Mouse (Mus musculus): ENCODE measurements at regions not wholly inside any gene's neighbourhood (a gene's known extent, or its start where the extent isn't known, plus 50 kb on each side); places are given as distances from the start of the nearest gene placed in this dataset.
"Not testable (repeated sequence)": the region's sequence is repeated elsewhere in the genome, so short reads cannot be mapped to it uniquely, and the experiment has no call there.

DNA sequence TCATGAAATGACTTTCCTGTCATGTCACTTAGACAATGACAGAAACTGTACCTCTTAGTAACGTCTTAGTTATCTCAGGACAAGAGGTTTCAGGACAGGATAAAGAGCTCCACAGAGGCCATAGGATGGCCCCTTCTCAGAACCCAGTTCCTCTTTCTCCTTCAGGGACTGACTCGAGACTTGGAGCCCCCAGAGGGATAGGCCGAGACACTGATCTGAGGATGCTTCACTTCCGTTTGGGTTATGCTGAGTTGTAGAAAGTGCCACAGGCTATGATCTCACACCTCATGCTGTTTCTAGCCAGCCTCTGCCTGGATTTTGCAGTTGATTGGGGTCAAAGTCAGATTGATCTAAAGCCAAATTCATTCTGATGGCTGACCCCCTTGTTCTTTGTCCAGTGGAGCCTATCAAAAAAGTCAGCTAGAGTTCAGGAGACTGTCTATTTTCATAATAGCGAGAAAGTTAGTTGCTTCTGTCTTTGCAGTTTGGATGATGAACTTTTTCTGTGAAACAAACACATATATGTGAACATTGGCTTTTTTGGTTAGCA is 70.7 kb downstream of the Sult3a2 start:
- no peaks in the 10 kb centered on the region for H3K79me2 ChIP-seq (ENCODE audit: control insufficient read depth, insufficient read depth, low read length)
- WGBS, result 71% methylated on average over 5 of the region's 5 CpGs
- H3K9ac ChIP-seq (ENCODE audit: low read depth, low read length), result no peak overlapping the region
- no peak for TF ChIP-seq POLR2A (IDR thresholded peaks at IDR 0.05; ENCODE audit: extremely low read depth, insufficient read depth, low read length)
- TF ChIP-seq CTCF (IDR thresholded peaks at IDR 0.05; ENCODE audit: low read depth, low read length), result no peak
- no peak for DNase-seq (ENCODE audit: extremely low read depth, low read depth, low spot score)
- no peak overlapping the region for H3K4me3 ChIP-seq (ENCODE audit: insufficient read depth, low read depth, low read length)
- H3K27ac ChIP-seq (replicated peaks; ENCODE audit: insufficient read depth, low read depth, low read length), result no peak overlapping the region
- no peaks in the 10 kb centered on the region for H3K4me1 ChIP-seq (ENCODE audit: control insufficient read depth, insufficient read depth, low read length)
- no peaks in the 10 kb centered on the region for H3K27me3 ChIP-seq (ENCODE audit: control insufficient read depth, insufficient read depth, low read length)
- H3K36me3 ChIP-seq (ENCODE audit: control insufficient read depth, insufficient read depth, low read length), result no peaks in the 10 kb centered on the region

GRCm38 (mm10) chr10:33708656-33709055 is 77.8 kb downstream of the Sult3a2 start:
- not testable (repeated sequence) for H3K27ac ChIP-seq (replicated peaks; ENCODE audit: insufficient read depth, low read depth, low read length); H3K79me2 ChIP-seq (ENCODE audit: control insufficient read depth, insufficient read depth, low read length); H3K4me3 ChIP-seq (ENCODE audit: insufficient read depth, low read depth, low read length); DNase-seq (ENCODE audit: extremely low read depth, low read depth, low spot score); H3K36me3 ChIP-seq (ENCODE audit: control insufficient read depth, insufficient read depth, low read length); H3K27me3 ChIP-seq (ENCODE audit: control insufficient read depth, insufficient read depth, low read length); H3K4me1 ChIP-seq (ENCODE audit: control insufficient read depth, insufficient read depth, low read length); H3K9ac ChIP-seq (ENCODE audit: low read depth, low read length)
- 71% methylated on average over 3 of the region's 3 CpGs for WGBS

GRCm38 (mm10) chr10:33704245-33704644 is 79.7 kb upstream of the Clvs2 start:
- DNase-seq (ENCODE audit: extremely low read depth, low read depth, low spot score), result not testable (repeated sequence)

GRCm38 (mm10) chr10:33703420-33703819 is 78.9 kb upstream of the Clvs2 start:
- peak; percentile 51 for DNase-seq (ENCODE audit: extremely low read depth, low read depth, low spot score)
- TF ChIP-seq POLR2A (IDR thresholded peaks at IDR 0.05; ENCODE audit: extremely low read depth, insufficient read depth, low read length) (no peak), CTCF (IDR thresholded peaks at IDR 0.05; ENCODE audit: low read depth, low read length) (peak; percentile 26; the same call in 1 of the 2 replicates)

More at GRCm38 (mm10) chr10:33704245-33704644, 79.7 kb upstream of the Clvs2 start:
- not testable (repeated sequence) for H3K36me3 ChIP-seq (ENCODE audit: control insufficient read depth, insufficient read depth, low read length); H3K4me1 ChIP-seq (ENCODE audit: control insufficient read depth, insufficient read depth, low read length); H3K27ac ChIP-seq (replicated peaks; ENCODE audit: insufficient read depth, low read depth, low read length); H3K4me3 ChIP-seq (ENCODE audit: insufficient read depth, low read depth, low read length); H3K9ac ChIP-seq (ENCODE audit: low read depth, low read length); H3K79me2 ChIP-seq (ENCODE audit: control insufficient read depth, insufficient read depth, low read length); H3K27me3 ChIP-seq (ENCODE audit: control insufficient read depth, insufficient read depth, low read length)
- 70% methylated on average over 3 of the region's 3 CpGs for WGBS

More at GRCm38 (mm10) chr10:33703420-33703819, 78.9 kb upstream of the Clvs2 start:
- Histone ChIP-seq H3K27me3 (ENCODE audit: control insufficient read depth, insufficient read depth, low read length) (no peaks in the 10 kb centered on the region), H3K79me2 (ENCODE audit: control insufficient read depth, insufficient read depth, low read length) (no peaks in the 10 kb centered on the region), H3K27ac (replicated peaks; ENCODE audit: insufficient read depth, low read depth, low read length) (no peak overlapping the region), H3K4me3 (ENCODE audit: insufficient read depth, low read depth, low read length) (no peak overlapping the region), H3K36me3 (ENCODE audit: control insufficient read depth, insufficient read depth, low read length) (no peaks in the 10 kb centered on the region), H3K4me1 (ENCODE audit: control insufficient read depth, insufficient read depth, low read length) (no peaks in the 10 kb centered on the region), H3K9ac (ENCODE audit: low read depth, low read length) (no peak overlapping the region)
- WGBS, result 49% methylated on average over 3 of the region's 3 CpGs
